Mouse (Mus musculus) embryonic facial prominence, embryonic 11.5 days (tissue): Measurements from ENCODE around the gene Galnt13. TPM values are rescaled to one million over a fixed set of nuclear protein-coding genes. Genes with fewer than 3 reads are reported as not detected.
"Not testable (repeated sequence)": the region's sequence is repeated elsewhere in the genome, so short reads cannot be mapped to it uniquely, and the experiment has no call there.

ENCODE experiments used
- ATAC-seq: fragments of 200-750 bp; cut with Nextera tagmentation; replicated peaks from 2 replicates; pipeline ENCODE4 v1.8.0; 2017; ENCODE audit warnings: low read depth; ENCODE audit not compliant: insufficient number of reproducible peaks, low FRiP score, low TSS enrichment
- DNase-seq: peaks from one replicate; pipeline ENCODE4 v3.0.0-alpha.2; 2015; ENCODE audit warnings: low spot score
- H3K27ac ChIP-seq: fragments of 300-500 bp; sonication (generic); replicated peaks from 2 replicates; pipeline ENCODE4 v1.5.1; 2014; ENCODE audit warnings: mild to moderate bottlenecking, low read depth, low read length, control low read depth
- H3K27me3 ChIP-seq: fragments of 300-500 bp; sonication (generic); 2 replicates; pipeline ENCODE4 v1.6.1; 2014; ENCODE audit warnings: mild to moderate bottlenecking, low read length, moderate library complexity, mixed read lengths; ENCODE audit not compliant: control insufficient read depth, insufficient read depth
- H3K36me3 ChIP-seq: fragments of 300-500 bp; sonication (generic); replicated peaks from 2 replicates; pipeline ENCODE4 v1.6.1; 2014; ENCODE audit warnings: low read depth, mild to moderate bottlenecking, low read length, moderate library complexity, mixed read lengths; ENCODE audit not compliant: control insufficient read depth, insufficient read depth
- H3K4me1 ChIP-seq: fragments of 300-500 bp; sonication (generic); 2 replicates; pipeline ENCODE4 v1.6.1; 2014; ENCODE audit warnings: low read length, mixed read lengths; ENCODE audit not compliant: control insufficient read depth, insufficient read depth
- H3K4me2 ChIP-seq: fragments of 300-500 bp; sonication (generic); 2 replicates; pipeline ENCODE4 v1.6.1; 2014; ENCODE audit warnings: low read depth, mild to moderate bottlenecking, control low read depth, low read length, moderate library complexity
- H3K4me3 ChIP-seq: fragments of 300-500 bp; sonication (generic); 2 replicates; pipeline ENCODE4 v1.5.1; 2014; ENCODE audit warnings: low read depth, low read length, control low read depth
- H3K9ac ChIP-seq: fragments of 300-500 bp; sonication (generic); replicated peaks from 2 replicates; pipeline ENCODE4 v1.6.1; 2014; ENCODE audit warnings: mild to moderate bottlenecking, control low read depth, low read length
- H3K9me3 ChIP-seq: fragments of 300-500 bp; sonication (generic); replicated peaks from 2 replicates; pipeline ENCODE4 v1.6.1; 2016; ENCODE audit warnings: mild to moderate bottlenecking, low read length, inconsistent platforms, mixed read lengths; ENCODE audit not compliant: control insufficient read depth
- WGBS: fragments of 180-500 bp; shearing (Covaris S2); extraction: QIAGEN DNeasy Blood & Tissue Kit; methylation state at CpG from one replicate; pipeline ENCODE4 v1.1.7; 2014; 5-methylcytosine and 5-hydroxymethylcytosine counted together
- polyA plus RNA-seq: library from polyadenylated mRNA; unstranded; fragments of >200 nt; fragmentation: Nextera tagmentation; extraction: Ambion mirVana; gene quantifications from 2 replicates; pipeline ENCODE4 v1.2.1, GENCODE M21; 2014

Galnt13 gene
- polyA plus RNA-seq, 1 experiment from 2014 or later = 0.49 TPM

DNA sequence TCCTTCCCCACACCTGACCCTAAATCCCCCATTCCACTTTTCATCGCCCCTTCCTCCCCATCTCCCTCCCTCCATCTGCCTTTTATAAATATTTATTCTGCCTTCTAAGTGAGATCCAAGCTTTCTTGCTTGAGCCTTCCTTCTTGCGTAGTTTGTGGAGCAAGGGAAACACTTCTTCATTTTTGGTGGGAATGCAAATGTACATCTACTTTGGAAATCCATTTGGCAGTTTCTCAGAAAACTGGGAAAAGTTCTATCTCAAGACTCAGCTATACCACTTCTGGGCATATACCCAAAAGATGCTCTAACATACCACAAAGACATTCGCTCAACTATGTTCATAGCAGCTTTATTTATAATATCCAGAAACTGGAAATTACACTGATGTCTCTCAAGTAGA, 86.9 kb downstream of the Galnt13 start:
- Histone ChIP-seq H3K9me3 (no peaks in the 10 kb centered on the region), H3K4me1 (no peaks in the 10 kb centered on the region), H3K36me3 (no peaks in the 10 kb centered on the region), H3K9ac (no peak overlapping the region), H3K4me3 (no peak overlapping the region), H3K4me2 (no peak overlapping the region), H3K27ac (no peak overlapping the region), H3K27me3 (no peaks in the 10 kb centered on the region)
- no peak for DNase-seq
- no peak for ATAC-seq
- WGBS = 85% methylated on average over 3 of the region's 3 CpGs

DNA sequence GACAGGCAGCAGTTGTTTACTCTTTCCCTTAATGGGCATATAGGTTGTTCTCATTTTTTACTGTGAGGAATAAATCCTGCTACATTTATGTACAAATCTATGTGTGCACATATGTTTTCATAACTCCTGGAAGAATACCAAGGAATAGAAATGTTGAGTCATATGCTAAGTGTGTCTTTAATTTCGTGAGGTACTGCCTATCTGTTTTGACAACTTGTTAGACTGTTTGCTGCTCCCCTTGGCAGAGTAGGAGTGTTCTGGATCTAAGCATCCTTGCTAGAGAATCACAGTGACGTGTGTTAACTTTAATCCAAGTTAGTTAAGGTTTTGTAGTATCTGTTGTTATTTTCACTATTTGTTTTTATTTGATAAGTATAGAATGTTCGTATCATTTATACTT, 91.0 kb downstream of the Galnt13 start:
- no peaks in the 10 kb centered on the region for H3K27me3 ChIP-seq
- no peak overlapping the region for H3K4me2 ChIP-seq
- H3K27ac ChIP-seq = no peak overlapping the region
- H3K36me3 ChIP-seq = no peaks in the 10 kb centered on the region
- no peaks in the 10 kb centered on the region for H3K9me3 ChIP-seq
- no peak for DNase-seq
- no peaks in the 10 kb centered on the region for H3K4me1 ChIP-seq
- ATAC-seq = no peak
- H3K4me3 ChIP-seq = no peak overlapping the region
- H3K9ac ChIP-seq = no peak overlapping the region
- 77% methylated on average over 3 of the region's 3 CpGs for WGBS

GRCm38 (mm10) chr2:54558357-54559153, 122.4 kb downstream of the Galnt13 start:
- no peaks in the 10 kb centered on the region for H3K9me3 ChIP-seq
- no peak overlapping the region for H3K4me3 ChIP-seq
- H3K4me2 ChIP-seq = no peak overlapping the region
- H3K27ac ChIP-seq = no peak overlapping the region
- no peak overlapping the region for H3K9ac ChIP-seq
- 86% methylated on average over 10 of the region's 10 CpGs for WGBS
- H3K36me3 ChIP-seq = no peaks in the 10 kb centered on the region
- ATAC-seq (no peak), DNase-seq (no peak)
- H3K27me3 ChIP-seq = no peaks in the 10 kb centered on the region
- no peaks in the 10 kb centered on the region for H3K4me1 ChIP-seq

GRCm38 (mm10) chr2:54565068-54565467, 129.0 kb downstream of the Galnt13 start:
- H3K4me2 ChIP-seq = no peak overlapping the region
- no peaks in the 10 kb centered on the region for H3K4me1 ChIP-seq
- H3K27me3 ChIP-seq = no peaks in the 10 kb centered on the region
- no peak overlapping the region for H3K27ac ChIP-seq
- H3K4me3 ChIP-seq = no peak overlapping the region
- DNase-seq (no peak), ATAC-seq (no peak)
- H3K9me3 ChIP-seq = no peaks in the 10 kb centered on the region
- H3K36me3 ChIP-seq = no peaks in the 10 kb centered on the region
- H3K9ac ChIP-seq = no peak overlapping the region
- 71% methylated on average over 3 of the region's 3 CpGs for WGBS

DNA sequence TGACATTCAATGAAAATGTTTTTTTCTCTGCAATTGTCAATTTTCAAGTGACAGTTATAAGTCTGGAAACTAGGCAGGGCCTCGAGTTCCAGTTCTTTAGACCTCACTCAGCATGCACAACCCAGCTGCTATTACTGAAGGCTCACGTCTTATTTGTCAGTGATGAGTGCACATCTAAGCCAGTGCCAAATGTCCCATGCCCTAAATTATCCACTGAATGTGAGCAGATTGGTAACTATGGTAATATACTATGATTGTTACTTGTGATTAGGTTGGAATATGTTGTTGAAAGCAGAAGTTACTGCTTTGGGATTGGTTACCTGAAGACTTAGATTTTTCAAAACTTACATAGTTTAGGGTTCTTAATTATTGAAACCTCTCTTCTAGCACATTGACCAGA, 131.1 kb downstream of the Galnt13 start:
- Histone ChIP-seq H3K4me3 (no peak overlapping the region), H3K4me1 (no peaks in the 10 kb centered on the region), H3K9ac (no peak overlapping the region), H3K4me2 (no peak overlapping the region), H3K27ac (no peak overlapping the region), H3K36me3 (no peaks in the 10 kb centered on the region), H3K9me3 (no peaks in the 10 kb centered on the region), H3K27me3 (no peaks in the 10 kb centered on the region)
- 72% methylated on average over 2 of the region's 2 CpGs for WGBS
- no peak for ATAC-seq
- no peak for DNase-seq

DNA sequence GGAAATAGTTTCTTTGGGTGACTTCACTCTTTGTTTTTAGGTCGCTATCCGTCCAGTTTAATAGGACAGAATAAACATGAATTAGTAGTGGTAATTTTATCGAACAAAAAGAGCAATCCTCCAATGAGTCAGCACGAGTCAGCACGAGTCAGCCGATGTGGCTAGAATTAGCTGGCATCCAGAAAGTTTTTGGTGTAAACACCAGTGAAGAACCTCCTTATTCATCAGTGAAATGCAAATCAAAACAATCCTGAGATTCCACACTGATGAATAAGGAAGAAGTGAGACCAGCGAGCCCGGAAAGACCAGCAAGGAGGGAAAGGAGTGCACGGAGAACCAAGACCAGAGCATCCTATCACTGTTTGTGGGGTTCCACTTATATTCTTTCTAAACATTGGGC, 131.5 kb downstream of the Galnt13 start:
- 86% methylated on average over 9 of the region's 9 CpGs for WGBS
- Histone ChIP-seq H3K27me3 (no peaks in the 10 kb centered on the region), H3K4me2 (no peak overlapping the region), H3K4me3 (no peak overlapping the region), H3K9ac (no peak overlapping the region), H3K4me1 (no peaks in the 10 kb centered on the region), H3K9me3 (no peaks in the 10 kb centered on the region), H3K36me3 (no peaks in the 10 kb centered on the region), H3K27ac (no peak overlapping the region)
- ATAC-seq (no peak), DNase-seq (no peak)

GRCm38 (mm10) chr2:54713817-54714216, 277.7 kb downstream of the Galnt13 start:
- no CpG with 5 or more reads among the region's 5 CpGs for WGBS

GRCm38 (mm10) chr2:54751232-54751631, 315.1 kb downstream of the Galnt13 start:
- no peak overlapping the region for H3K27ac ChIP-seq
- no peaks in the 10 kb centered on the region for H3K36me3 ChIP-seq
- no peaks in the 10 kb centered on the region for H3K4me1 ChIP-seq
- H3K4me3 ChIP-seq = no peak overlapping the region
- H3K4me2 ChIP-seq = no peak overlapping the region
- no peaks in the 10 kb centered on the region for H3K27me3 ChIP-seq
- WGBS = 74% methylated on average over 2 of the region's 2 CpGs
- ATAC-seq (no peak), DNase-seq (no peak)
- no peak overlapping the region for H3K9ac ChIP-seq
- H3K9me3 ChIP-seq = no peaks in the 10 kb centered on the region

More at GRCm38 (mm10) chr2:54713817-54714216, 277.7 kb downstream of the Galnt13 start:
- not testable (repeated sequence) for H3K27me3 ChIP-seq, DNase-seq, H3K9ac ChIP-seq, H3K4me2 ChIP-seq, H3K4me1 ChIP-seq, H3K9me3 ChIP-seq, H3K27ac ChIP-seq, H3K36me3 ChIP-seq, H3K4me3 ChIP-seq
- ATAC-seq = 0 out of 2 replicates have a peak, but pooled peaks have one; percentile 29
